Mouse (Mus musculus) hindbrain, postnatal 0 days (tissue): ENCODE measurements around the gene Gm20888. TPM values are rescaled to one million over a fixed set of nuclear protein-coding genes. Genes with fewer than 3 reads are reported as not detected.
"Not testable (repeated sequence)": the region's sequence is repeated elsewhere in the genome, so short reads cannot be mapped to it uniquely, and the experiment has no call there.

ENCODE experiments used
- ATAC-seq: fragments of 200-750 bp; cut with Nextera tagmentation; 2 replicates; pipeline ENCODE4 v1.8.0; 2017; ENCODE audit warnings: mild to moderate bottlenecking, moderate TSS enrichment, moderate library complexity
- DNase-seq: peaks from one replicate; pipeline ENCODE4 v3.0.0-alpha.2; 2015; ENCODE audit warnings: low spot score
- H3K27ac ChIP-seq: fragments of 300-500 bp; sonication (generic); 2 replicates; pipeline ENCODE4 v1.5.1; 2014; ENCODE audit warnings: mild to moderate bottlenecking
- H3K27me3 ChIP-seq: fragments of 300-500 bp; sonication (generic); 2 replicates; pipeline ENCODE4 v1.6.1; 2014; ENCODE audit warnings: low read length, mixed read lengths; ENCODE audit not compliant: insufficient read depth
- H3K36me3 ChIP-seq: fragments of 300-500 bp; sonication (generic); 2 replicates; pipeline ENCODE4 v1.6.1; 2014; ENCODE audit warnings: low read length, mixed read lengths; ENCODE audit not compliant: insufficient read depth
- H3K4me1 ChIP-seq: fragments of 300-500 bp; sonication (generic); 2 replicates; pipeline ENCODE4 v1.6.1; 2014; ENCODE audit warnings: antibody characterized with exemption, low read length, mixed read lengths; ENCODE audit not compliant: insufficient read depth
- H3K4me2 ChIP-seq: fragments of 300-500 bp; sonication (generic); 2 replicates; pipeline ENCODE4 v1.6.1; 2014; ENCODE audit warnings: low read depth, mild to moderate bottlenecking, low read length, moderate library complexity, mixed read lengths
- H3K4me3 ChIP-seq: fragments of 300-500 bp; sonication (generic); 2 replicates; pipeline ENCODE4 v1.5.1; 2014; ENCODE audit warnings: low read length
- H3K9ac ChIP-seq: fragments of 300-500 bp; sonication (generic); replicated peaks from 2 replicates; pipeline ENCODE4 v1.6.1; 2014; ENCODE audit warnings: mild to moderate bottlenecking, low read length, moderate library complexity, mixed read lengths
- H3K9me3 ChIP-seq: fragments of 300-500 bp; sonication (generic); 2 replicates; pipeline ENCODE4 v1.6.1; 2016; ENCODE audit warnings: low read length, mixed read lengths
- WGBS: fragments of 180-500 bp; shearing (Covaris S2); extraction: QIAGEN DNeasy Blood & Tissue Kit; methylation state at CpG from one replicate; pipeline ENCODE4 v1.1.7; 2014; 5-methylcytosine and 5-hydroxymethylcytosine counted together
- polyA plus RNA-seq: library from polyadenylated mRNA; unstranded; fragments of >200 nt; fragmentation: Nextera tagmentation; extraction: Ambion mirVana; gene quantifications from 2 replicates; pipeline ENCODE4 v1.2.1, GENCODE M21; 2015
- total RNA-seq: library from RNA; depleted of rRNA; stranded (reverse); fragments of >200 nt; gene quantifications from 2 replicates; pipeline ENCODE4 v1.2.3, GENCODE M21; 2014; rRNA removed

The Gm20888 gene
- total RNA-seq, result not detected in 2 replicates
- polyA plus RNA-seq, result not detected in 2 replicates

DNA sequence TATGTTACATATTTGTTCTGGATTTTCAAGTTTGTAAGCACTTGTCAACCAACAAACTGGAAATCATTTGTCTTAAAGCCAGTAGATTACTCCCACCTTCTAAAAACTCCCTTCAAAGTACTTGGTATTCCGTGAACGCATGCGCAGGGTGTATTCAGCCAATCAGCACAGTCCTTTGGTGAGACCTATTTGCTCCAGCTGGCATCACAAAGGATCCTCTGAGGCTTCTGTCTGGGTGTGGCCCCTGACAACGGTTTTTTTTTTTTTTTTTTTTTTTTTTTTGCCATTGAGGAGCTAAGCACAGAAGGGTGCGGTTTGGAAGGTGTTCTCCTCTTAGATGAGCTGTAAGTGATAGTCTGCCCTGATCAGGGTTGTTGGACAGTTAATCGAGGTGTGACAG lies at the start of gene Gm20888:
Gene Gm20888 (plus strand): TSS at position 301 of the 400 bp plus-strand sequence.
- not testable (repeated sequence) for ATAC-seq, H3K36me3 ChIP-seq, H3K27ac ChIP-seq, H3K4me3 ChIP-seq, DNase-seq, H3K9me3 ChIP-seq, H3K4me1 ChIP-seq, H3K9ac ChIP-seq, H3K4me2 ChIP-seq, H3K27me3 ChIP-seq
- no CpG with 5 or more reads among the region's 6 CpGs for WGBS

Other genes starting within 250 kb of the Gm20888 start
- gene Gm21118, start 168.2 kb upstream of the Gm20888 start, total RNA-seq, result not detected in 2 replicates
- gene Gm21118, start 168.2 kb upstream of the Gm20888 start, polyA plus RNA-seq, result not detected in 2 replicates
- not detected in 2 replicates for gene Gm29423, start 138.6 kb upstream of the Gm20888 start, total RNA-seq
- gene Gm29423, start 138.6 kb upstream of the Gm20888 start, polyA plus RNA-seq, result not detected in 2 replicates
- not detected in 2 replicates for gene Gm29644, start 138.5 kb upstream of the Gm20888 start, total RNA-seq
- gene Gm29644, start 138.5 kb upstream of the Gm20888 start, polyA plus RNA-seq, result not detected in 2 replicates